Mouse (Mus musculus) left cerebral cortex, adult 2 months (tissue): ENCODE data around the gene Kctd3. TPM values are rescaled to one million over a fixed set of nuclear protein-coding genes. Genes with fewer than 3 reads are reported as not detected.

ENCODE experiments used
- DNase-seq, 2 experiments: peaks; one replicate each; pipeline ENCODE4 v3.0.0; 2021 to 2022; ENCODE audit warnings: low spot score in 2 of 2, mixed read lengths in 1 of 2; ENCODE audit errors: extremely low spot score in 1 of 2
- H3K27ac ChIP-seq: fragments of 200-600 bp; 2 replicates; pipeline ENCODE4 v1.8.1; 2022
- H3K4me3 ChIP-seq: fragments of 200-600 bp; 2 replicates; pipeline ENCODE4 v1.8.1; 2022
- CTCF ChIP-seq: fragments of 200-600 bp; IDR thresholded peaks from 2 replicates; pipeline ENCODE4 v1.8.1; 2022; ENCODE audit warnings: antibody characterized with exemption, mild to moderate bottlenecking, moderate library complexity
- intact Hi-C: fragments of 180-260 bp; cut with DNase I; formaldehyde crosslinking; loops from one replicate; pipeline ENCODE4 v1.15.1; 2025
- long read RNA-seq, 2 experiments: library from polyadenylated mRNA; stranded (forward); transcript quantifications; one replicate each; pipeline ENCODE4 v2.0.0; 2021; ENCODE audit warnings: borderline mapping rate in 2 of 2
- total RNA-seq, 2 experiments: library from RNA; stranded (reverse); gene quantifications; 2 replicates each; pipeline ENCODE4 v1.2.3; 2021

The Kctd3 gene
- total RNA-seq, result 10 to 100 TPM; 81.3 to 87.4 TPM
- long read RNA-seq, experiment 1, transcript Kctd3-201 (18 exons, 3,706 nt), result major isoform, 67 of 86 reads
- long read RNA-seq, experiment 1, partial matches to known transcripts, result 8 of 86 reads
- long read RNA-seq, experiment 1, other reads (novel, unspliced or antisense), result 10 of 86 reads
- long read RNA-seq, experiment 2, transcript Kctd3-201 (18 exons, 3,706 nt), result major isoform, 50 of 77 reads
- long read RNA-seq, experiment 2, partial matches to known transcripts, result 13 of 77 reads
- long read RNA-seq, experiment 2, other reads (novel, unspliced or antisense), result 12 of 77 reads

- intact Hi-C loops, result no loop called here
- no peak for TF ChIP-seq CTCF
- H3K4me3 ChIP-seq, result peak within 1 kb of the TSS; percentile 94
- DNase-seq, result peak; percentile 97 to 100
- peak within 1 kb of the TSS; percentile 89 for H3K27ac ChIP-seq
Observed at GRCm38 (mm10) chr1:189007239-189007979, at the start of gene Kctd3. Gene Kctd3, minus strand, starts transcription at chr1:189007841.

- no peak for DNase-seq
- TF ChIP-seq CTCF, result peak; percentile 14
- H3K4me3 ChIP-seq, result no peak overlapping the region
- intact Hi-C loops, result no loop called here
- no peak overlapping the region for H3K27ac ChIP-seq
Observed at GRCm38 (mm10) chr1:189057425-189057824, 49.8 kb upstream of the Kctd3 start.

- no peak for DNase-seq
- TF ChIP-seq CTCF, result no peak
- intact Hi-C loops, result loop anchor here (1.0 kb wide), 1 partner anchor 8 kb away; no protein-coding TSS in a partner anchor
- Histone ChIP-seq H3K27ac (no peak overlapping the region; the same call in 1 of the 2 replicates), H3K4me3 (no peak overlapping the region)
Observed at GRCm38 (mm10) chr1:189055933-189056332, 48.3 kb upstream of the Kctd3 start.

- TF ChIP-seq CTCF, result no peak
- DNase-seq, result peak; percentile 40 to 42
- intact Hi-C loops, result loop anchor here (5.0 kb wide), 1 partner anchor 172 kb away; no protein-coding TSS in a partner anchor
- peak overlapping the region; percentile 58 for H3K27ac ChIP-seq
- H3K4me3 ChIP-seq, result no peak overlapping the region
Observed at GRCm38 (mm10) chr1:189054941-189055551, 47.4 kb upstream of the Kctd3 start.

- intact Hi-C loops, result loop anchor here (5.0 kb wide), 1 partner anchor 173 kb away; no protein-coding TSS in a partner anchor
- no peak overlapping the region for H3K4me3 ChIP-seq
- no peak for DNase-seq
- no peak overlapping the region; the same call in 1 of the 2 replicates for H3K27ac ChIP-seq
- no peak for TF ChIP-seq CTCF
Observed at GRCm38 (mm10) chr1:189054191-189054590, 46.5 kb upstream of the Kctd3 start.

GRCm38 (mm10) chr1:189052189-189052588 is 44.5 kb upstream of the Kctd3 start:
- Histone ChIP-seq H3K27ac (no peak overlapping the region), H3K4me3 (no peak overlapping the region)
- intact Hi-C loops, result loop anchor here (5.0 kb wide), 1 partner anchor 175 kb away; no protein-coding TSS in a partner anchor
- DNase-seq, result no peak
- no peak for TF ChIP-seq CTCF

GRCm38 (mm10) chr1:189050122-189050521 is 42.5 kb upstream of the Kctd3 start:
- TF ChIP-seq CTCF, result no peak
- no peak overlapping the region for H3K27ac ChIP-seq
- intact Hi-C loops, result loop anchor here (5.0 kb wide), 1 partner anchor 177 kb away; no protein-coding TSS in a partner anchor
- no peak overlapping the region for H3K4me3 ChIP-seq
- DNase-seq, result no peak

GRCm38 (mm10) chr1:189048331-189048730 is 40.7 kb upstream of the Kctd3 start:
- no peak for DNase-seq
- Histone ChIP-seq H3K27ac (peak overlapping the region; percentile 41), H3K4me3 (no peak overlapping the region)
- intact Hi-C loops, result loop anchor here (5.0 to 10.0 kb wide), 2 partner anchors 224 to 916 kb away; no protein-coding TSS in a partner anchor
- TF ChIP-seq CTCF, result no peak

GRCm38 (mm10) chr1:189047918-189048317 is 40.3 kb upstream of the Kctd3 start:
- Histone ChIP-seq H3K4me3 (no peak overlapping the region), H3K27ac (peak overlapping the region; percentile 41)
- no peak for DNase-seq
- intact Hi-C loops, result loop anchor here (5.0 to 10.0 kb wide), 2 partner anchors 224 to 917 kb away; no protein-coding TSS in a partner anchor
- no peak for TF ChIP-seq CTCF

GRCm38 (mm10) chr1:189046831-189047230 is 39.2 kb upstream of the Kctd3 start:
- Histone ChIP-seq H3K27ac (no peak overlapping the region; the same call in 1 of the 2 replicates), H3K4me3 (no peak overlapping the region)
- intact Hi-C loops, result loop anchor here (5.0 to 10.0 kb wide), 2 partner anchors 225 to 918 kb away; no protein-coding TSS in a partner anchor
- DNase-seq, result no peak
- no peak for TF ChIP-seq CTCF

GRCm38 (mm10) chr1:189046301-189046700 is 38.7 kb upstream of the Kctd3 start:
- no peak for TF ChIP-seq CTCF
- no peak for DNase-seq
- no peak overlapping the region for H3K4me3 ChIP-seq
- H3K27ac ChIP-seq, result no peak overlapping the region
- intact Hi-C loops, result loop anchor here (5.0 to 10.0 kb wide), 2 partner anchors 226 to 918 kb away; no protein-coding TSS in a partner anchor
